Mouse (Mus musculus) hematopoietic multipotent progenitor cell, adult 10-12 weeks (in vitro differentiated cells): ENCODE results near the gene Tbxas1. TPM values are rescaled to one million over a fixed set of nuclear protein-coding genes. Genes with fewer than 3 reads are reported as not detected.

Experiments
- polyA plus RNA-seq: library from polyadenylated mRNA; stranded (reverse); fragments of >175 nt; gene quantifications from 2 replicates; pipeline ENCODE4 v1.2.3, GENCODE M21; 2012; ENCODE audit warnings: low replicate concordance

The Tbxas1 gene
- polyA plus RNA-seq, result 5.9 and 7.2 TPM in 2 replicates

GRCm38 (mm10) chr6:38875258-38876070 is at the start of gene Tbxas1:
TSS of gene Tbxas1 (plus strand) at chr6:38875404.

GRCm38 (mm10) chr6:38876071-38876911 is 1.1 kb downstream of the Tbxas1 start, which contains the start of gene Hipk2:
TSS of gene Hipk2 (minus strand) at chr6:38876165.

GRCm38 (mm10) chr6:39117584-39118455 is 242.6 kb downstream of the Tbxas1 start, which contains the start of gene Parp12:
TSS of gene Parp12 (minus strand) at chr6:39118349.

Other genes with a start within 250 kb of the Tbxas1 start
- 0.58 and 0.96 TPM in 2 replicates for gene Klrg2, start 238.2 kb upstream of the Tbxas1 start, polyA plus RNA-seq
- gene Clec2l, start 212.3 kb upstream of the Tbxas1 start, polyA plus RNA-seq, result 0.55 and 0.70 TPM in 2 replicates
- gene Hipk2, start 761 bp downstream of the Tbxas1 start, polyA plus RNA-seq, result 29.4 and 48.3 TPM in 2 replicates
- gene Parp12, start 242.9 kb downstream of the Tbxas1 start, polyA plus RNA-seq, result 2.1 and 3.3 TPM in 2 replicates